Mouse (Mus musculus): ENCODE results near the gene Ndufaf4. TPM values are rescaled to one million over a fixed set of nuclear protein-coding genes. Genes with fewer than 3 reads are reported as not detected.

Gene Ndufaf4
- total and polyA plus RNA-seq, 2 experiments from 2014 or later = 26.4 to 125 TPM

DNA sequence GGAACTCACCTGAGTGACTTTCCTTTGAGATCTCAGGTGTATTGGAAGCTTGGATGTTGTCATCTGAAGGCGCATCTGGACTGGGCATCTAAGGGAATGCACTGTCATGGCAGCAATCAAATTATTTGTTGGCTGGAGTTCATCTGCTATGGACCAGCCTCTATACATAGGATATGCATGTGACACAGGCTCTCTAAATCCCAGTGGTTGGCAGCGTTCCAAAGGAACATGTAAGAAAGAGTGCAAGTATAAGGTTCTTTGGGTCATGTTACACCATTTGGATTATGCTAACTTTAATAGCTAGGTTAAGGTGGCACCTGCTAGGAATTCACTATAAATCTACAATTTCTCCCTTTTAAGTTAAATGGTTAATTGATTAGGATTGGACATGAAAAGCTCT is 17.7 kb downstream of the Ndufaf4 start:
- Histone ChIP-seq H3K9ac (replicated peaks; ENCODE audit: low read depth, low read length) (no peak overlapping the region), H3K36me3 (replicated peaks; ENCODE audit: control insufficient read depth, insufficient read depth, low read length) (no peaks in the 10 kb centered on the region), H3K4me2 (ENCODE audit: low read depth, low read length) (no peak overlapping the region), H3K27me3 (ENCODE audit: control insufficient read depth, insufficient read depth, low read length) (no peaks in the 10 kb centered on the region), H3K4me1 (ENCODE audit: control insufficient read depth, insufficient read depth) (no peaks in the 10 kb centered on the region), H3K27ac (ENCODE audit: low read depth) (no peak overlapping the region), H3K9me3 (replicated peaks; ENCODE audit: control insufficient read depth, low read length) (no peaks in the 10 kb centered on the region), H3K4me3 (ENCODE audit: low read depth, low read length) (no peak overlapping the region)
- TF ChIP-seq EP300 (IDR thresholded peaks at IDR 0.05; ENCODE audit: low read depth) (no peak), CTCF (IDR thresholded peaks at IDR 0.05; ENCODE audit: low read depth) (no peak)
- WGBS = 81% methylated on average over 2 of the region's 2 CpGs
- ATAC-seq (ENCODE audit: insufficient read depth, low read depth) = no peak
- DNase-seq (ENCODE audit: low spot score) = no peak

DNA sequence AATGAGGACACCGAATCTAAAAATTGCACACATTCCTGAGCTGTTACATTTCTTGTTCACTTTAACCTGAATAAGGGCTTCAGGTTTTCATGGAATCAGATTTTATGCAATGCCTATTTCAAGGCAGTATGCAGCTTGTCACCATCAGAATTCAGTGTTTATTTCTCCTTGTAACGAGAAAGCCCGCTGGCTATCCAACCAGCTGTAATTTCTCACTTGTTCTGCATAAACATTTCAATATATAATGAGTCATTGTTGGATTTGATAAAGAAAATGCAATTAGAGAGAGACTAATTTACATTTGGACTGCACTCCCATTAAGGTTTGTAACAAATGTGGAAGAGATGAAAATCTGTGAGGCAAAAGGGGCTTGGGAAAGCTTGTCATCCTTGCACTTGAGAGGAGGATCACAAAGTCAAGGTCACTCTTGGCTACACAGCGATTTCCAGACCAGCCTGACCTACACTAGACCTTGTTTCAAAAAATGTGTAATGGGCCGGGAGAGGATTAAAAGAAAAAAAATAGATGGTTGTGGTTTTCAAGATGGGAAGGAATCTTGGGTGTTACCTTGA is 22.2 kb downstream of the Ndufaf4 start:
- Histone ChIP-seq H3K27ac (ENCODE audit: low read depth) (no peak overlapping the region), H3K27me3 (ENCODE audit: control insufficient read depth, insufficient read depth, low read length) (no peaks in the 10 kb centered on the region), H3K4me3 (ENCODE audit: low read depth, low read length) (no peak overlapping the region), H3K36me3 (replicated peaks; ENCODE audit: control insufficient read depth, insufficient read depth, low read length) (no peaks in the 10 kb centered on the region), H3K9me3 (replicated peaks; ENCODE audit: control insufficient read depth, low read length) (no peaks in the 10 kb centered on the region), H3K9ac (replicated peaks; ENCODE audit: low read depth, low read length) (no peak overlapping the region), H3K4me2 (ENCODE audit: low read depth, low read length) (no peak overlapping the region), H3K4me1 (ENCODE audit: control insufficient read depth, insufficient read depth) (no peaks in the 10 kb centered on the region)
- DNase-seq (ENCODE audit: low spot score) (no peak), ATAC-seq (ENCODE audit: insufficient read depth, low read depth) (no peak)
- TF ChIP-seq EP300 (IDR thresholded peaks at IDR 0.05; ENCODE audit: low read depth) = no peak
- TF ChIP-seq CTCF (IDR thresholded peaks at IDR 0.05; ENCODE audit: low read depth) = no peak
- WGBS = 65% methylated on average over 5 of the region's 5 CpGs

DNA sequence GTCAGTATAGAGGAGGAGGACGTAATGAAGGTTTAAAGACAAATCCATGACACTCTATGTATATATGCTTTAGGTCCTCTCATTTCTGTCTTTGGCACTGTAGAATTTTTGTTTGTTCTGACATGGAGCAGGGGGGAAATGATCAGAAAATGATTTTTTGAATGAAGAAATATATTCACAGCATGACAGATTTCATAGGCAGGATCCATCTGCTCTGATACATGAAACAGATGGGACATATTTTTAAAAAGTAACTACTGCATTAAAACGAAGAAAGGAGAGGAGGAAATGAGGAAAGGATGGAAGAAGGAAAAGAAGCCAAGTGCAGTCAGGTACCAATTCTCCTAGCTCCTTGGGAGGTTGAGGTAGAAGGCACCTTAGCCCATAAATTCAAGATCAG is 26.8 kb downstream of the Ndufaf4 start:
- H3K9ac ChIP-seq (replicated peaks; ENCODE audit: low read depth, low read length) = no peak overlapping the region
- no peaks in the 10 kb centered on the region for H3K4me1 ChIP-seq (ENCODE audit: control insufficient read depth, insufficient read depth)
- 71% methylated on average over 2 of the region's 2 CpGs for WGBS
- H3K4me2 ChIP-seq (ENCODE audit: low read depth, low read length) = no peak overlapping the region
- no peaks in the 10 kb centered on the region for H3K36me3 ChIP-seq (replicated peaks; ENCODE audit: control insufficient read depth, insufficient read depth, low read length)
- DNase-seq (ENCODE audit: low spot score) (no peak), ATAC-seq (ENCODE audit: insufficient read depth, low read depth) (no peak)
- no peak overlapping the region for H3K27ac ChIP-seq (ENCODE audit: low read depth)
- no peaks in the 10 kb centered on the region for H3K27me3 ChIP-seq (ENCODE audit: control insufficient read depth, insufficient read depth, low read length)
- H3K4me3 ChIP-seq (ENCODE audit: low read depth, low read length) = no peak overlapping the region
- no peak for TF ChIP-seq EP300 (IDR thresholded peaks at IDR 0.05; ENCODE audit: low read depth)
- TF ChIP-seq CTCF (IDR thresholded peaks at IDR 0.05; ENCODE audit: low read depth) = no peak
- H3K9me3 ChIP-seq (replicated peaks; ENCODE audit: control insufficient read depth, low read length) = no peaks in the 10 kb centered on the region

DNA sequence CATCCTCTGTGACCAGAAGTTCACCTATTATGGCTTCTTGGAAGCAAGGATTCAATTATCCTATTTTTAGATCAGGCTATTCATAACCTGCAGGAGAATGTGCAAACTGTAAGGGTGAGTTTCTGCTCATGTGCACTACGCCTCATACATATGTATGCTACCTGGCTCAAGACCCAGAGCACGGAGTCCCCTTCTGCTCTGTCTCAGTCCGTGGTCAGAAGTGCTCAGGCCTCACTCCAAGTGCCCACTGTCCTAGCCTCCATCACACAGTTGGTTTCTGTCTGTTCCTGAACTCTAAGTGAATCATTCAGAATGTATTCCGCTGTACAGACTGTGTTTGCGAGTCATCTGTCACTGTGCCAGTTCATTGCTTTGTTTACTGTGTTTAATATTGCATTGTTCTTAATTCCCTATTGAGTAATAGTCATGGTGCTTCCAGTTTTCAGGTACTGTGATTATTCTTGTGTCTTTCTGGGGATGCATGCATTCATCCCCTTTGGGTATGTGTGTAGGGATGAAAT is 30.4 kb downstream of the Ndufaf4 start:
- DNase-seq (ENCODE audit: low spot score) = no peak
- H3K4me3 ChIP-seq (ENCODE audit: low read depth, low read length) = no peak overlapping the region

DNA sequence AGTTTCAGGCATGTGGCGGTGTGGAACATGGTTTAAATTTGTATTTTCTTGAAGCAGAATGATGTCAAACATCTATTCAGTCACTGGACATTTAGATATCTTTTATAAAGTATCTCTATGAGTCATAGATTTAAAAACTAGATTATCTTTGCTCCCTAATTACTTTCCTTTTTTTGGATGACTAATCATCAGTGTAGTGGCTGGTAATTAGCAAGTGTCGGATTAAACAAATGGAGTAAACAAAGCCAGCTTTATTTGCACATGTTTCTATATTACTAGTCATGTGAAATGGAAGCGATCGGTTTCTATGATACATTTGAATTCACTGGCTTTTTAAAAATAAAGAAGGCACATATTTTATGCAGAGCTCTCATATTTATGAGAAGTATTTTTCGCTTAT is 31.0 kb downstream of the Ndufaf4 start:
- TF ChIP-seq CTCF (IDR thresholded peaks at IDR 0.05; ENCODE audit: low read depth) = no peak
- TF ChIP-seq EP300 (IDR thresholded peaks at IDR 0.05; ENCODE audit: low read depth) = no peak
- no peak for ATAC-seq (ENCODE audit: insufficient read depth, low read depth)
- Histone ChIP-seq H3K9ac (replicated peaks; ENCODE audit: low read depth, low read length) (no peak overlapping the region), H3K27me3 (ENCODE audit: control insufficient read depth, insufficient read depth, low read length) (no peaks in the 10 kb centered on the region), H3K9me3 (replicated peaks; ENCODE audit: control insufficient read depth, low read length) (no peaks in the 10 kb centered on the region), H3K4me2 (ENCODE audit: low read depth, low read length) (no peak overlapping the region), H3K27ac (ENCODE audit: low read depth) (no peak overlapping the region), H3K4me3 (ENCODE audit: low read depth, low read length) (no peak overlapping the region), H3K36me3 (replicated peaks; ENCODE audit: control insufficient read depth, insufficient read depth, low read length) (no peaks in the 10 kb centered on the region), H3K4me1 (ENCODE audit: control insufficient read depth, insufficient read depth) (no peaks in the 10 kb centered on the region)
- DNase-seq (ENCODE audit: low spot score) = no peak
- WGBS = 84% methylated on average over 5 of the region's 5 CpGs

More for the DNA sequence above, 30.4 kb downstream of the Ndufaf4 start:
- Histone ChIP-seq H3K9me3 (replicated peaks; ENCODE audit: control insufficient read depth, low read length) (no peaks in the 10 kb centered on the region), H3K27me3 (ENCODE audit: control insufficient read depth, insufficient read depth, low read length) (no peaks in the 10 kb centered on the region), H3K36me3 (replicated peaks; ENCODE audit: control insufficient read depth, insufficient read depth, low read length) (no peaks in the 10 kb centered on the region), H3K27ac (ENCODE audit: low read depth) (no peak overlapping the region), H3K4me1 (ENCODE audit: control insufficient read depth, insufficient read depth) (no peaks in the 10 kb centered on the region), H3K9ac (replicated peaks; ENCODE audit: low read depth, low read length) (no peak overlapping the region), H3K4me2 (ENCODE audit: low read depth, low read length) (no peak overlapping the region)
- 70% methylated on average over 5 of the region's 5 CpGs for WGBS
- ATAC-seq (ENCODE audit: insufficient read depth, low read depth) = no peak
- TF ChIP-seq EP300 (IDR thresholded peaks at IDR 0.05; ENCODE audit: low read depth) = no peak
- no peak for TF ChIP-seq CTCF (IDR thresholded peaks at IDR 0.05; ENCODE audit: low read depth)
